Mouse (Mus musculus): ENCODE results near the gene Stab2.
A peak's percentile ranks its signal among the peaks of the same experiment; 100 is the strongest.

Gene Stab2

GRCm38 (mm10) chr10:87007385-87008214, at the start of gene Stab2:
Stab2 (minus strand) TSS chr10:87008025.
- DNase-seq (ENCODE audit: low spot score) = no peak

- DNase-seq (ENCODE audit: low spot score) = no peak
Measured at GRCm38 (mm10) chr10:87051714-87052113, 43.9 kb upstream of the Stab2 start.

GRCm38 (mm10) chr10:87049179-87049578, 41.4 kb upstream of the Stab2 start:
- no peak for DNase-seq (ENCODE audit: low spot score)

GRCm38 (mm10) chr10:87046931-87047468, 39.2 kb upstream of the Stab2 start:
- DNase-seq (ENCODE audit: low spot score) = no peak

- no peak for DNase-seq (ENCODE audit: low spot score)
Measured at GRCm38 (mm10) chr10:87046469-87046868, 38.6 kb upstream of the Stab2 start.

GRCm38 (mm10) chr10:87045273-87045672, 37.4 kb upstream of the Stab2 start:
- no peak for DNase-seq (ENCODE audit: low spot score)

GRCm38 (mm10) chr10:87041265-87041664, 33.4 kb upstream of the Stab2 start:
- no peak for DNase-seq (ENCODE audit: low spot score)

- no peak for DNase-seq (ENCODE audit: low spot score)
Measured at GRCm38 (mm10) chr10:87039800-87040199, 32.0 kb upstream of the Stab2 start.

- DNase-seq (ENCODE audit: low spot score) = no peak
Measured at GRCm38 (mm10) chr10:87039340-87039739, 31.5 kb upstream of the Stab2 start.

- DNase-seq (ENCODE audit: low spot score) = no peak
Measured at GRCm38 (mm10) chr10:87037062-87037461, 29.2 kb upstream of the Stab2 start.

- DNase-seq (ENCODE audit: low spot score) = no peak
Measured at GRCm38 (mm10) chr10:87036271-87036703, 28.5 kb upstream of the Stab2 start.

GRCm38 (mm10) chr10:87035866-87036265, 28.0 kb upstream of the Stab2 start:
- DNase-seq (ENCODE audit: low spot score) = no peak

- DNase-seq (ENCODE audit: low spot score) = no peak
Measured at GRCm38 (mm10) chr10:87032768-87033167, 24.9 kb upstream of the Stab2 start.

GRCm38 (mm10) chr10:87024884-87025283, 17.1 kb upstream of the Stab2 start:
- peak; percentile 60 for DNase-seq (ENCODE audit: low spot score)

- DNase-seq (ENCODE audit: low spot score) = peak; percentile 20
Measured at GRCm38 (mm10) chr10:87020711-87021110, 12.9 kb upstream of the Stab2 start.

GRCm38 (mm10) chr10:87018876-87019275, 11.1 kb upstream of the Stab2 start:
- DNase-seq (ENCODE audit: low spot score) = no peak

GRCm38 (mm10) chr10:87016151-87016692, 8.4 kb upstream of the Stab2 start:
- no peak for DNase-seq (ENCODE audit: low spot score)

- no peak for DNase-seq (ENCODE audit: low spot score)
Measured at GRCm38 (mm10) chr10:87015403-87015802, 7.6 kb upstream of the Stab2 start.

- DNase-seq (ENCODE audit: low spot score) = no peak
Measured at GRCm38 (mm10) chr10:87014391-87014965, 6.7 kb upstream of the Stab2 start.

GRCm38 (mm10) chr10:87012087-87012486, 4.3 kb upstream of the Stab2 start:
- no peak for DNase-seq (ENCODE audit: low spot score)

- DNase-seq (ENCODE audit: low spot score) = no peak
Measured at GRCm38 (mm10) chr10:87008215-87008499, 332 bp upstream of the Stab2 start.

GRCm38 (mm10) chr10:86992238-86992976, 15.4 kb downstream of the Stab2 start:
- DNase-seq (ENCODE audit: low spot score) = no peak
